Mouse (Mus musculus) limb, embryonic 12.5 days (tissue): ENCODE data around the gene Nsf. TPM values are rescaled to one million over a fixed set of nuclear protein-coding genes. Genes with fewer than 3 reads are reported as not detected.
"Not testable (repeated sequence)": the region's sequence is repeated elsewhere in the genome, so short reads cannot be mapped to it uniquely, and the experiment has no call there.

Experiments
- ATAC-seq: fragments of 200-750 bp; cut with Nextera tagmentation; 2 replicates; pipeline ENCODE4 v1.8.0; 2017; ENCODE audit warnings: low read depth, moderate TSS enrichment; ENCODE audit not compliant: insufficient number of reproducible peaks, insufficient read depth, low FRiP score, low TSS enrichment
- H3K27ac ChIP-seq: fragments of 300-500 bp; sonication (generic); 2 replicates; pipeline ENCODE4 v1.5.1; 2016; ENCODE audit warnings: mild to moderate bottlenecking, moderate library complexity
- H3K27me3 ChIP-seq: fragments of 300-500 bp; sonication (generic); 2 replicates; pipeline ENCODE4 v1.6.1; 2016; ENCODE audit warnings: mild to moderate bottlenecking, moderate library complexity
- H3K36me3 ChIP-seq: fragments of 300-500 bp; sonication (generic); 2 replicates; pipeline ENCODE4 v1.6.1; 2016; ENCODE audit warnings: mild to moderate bottlenecking, moderate library complexity
- H3K4me1 ChIP-seq: fragments of 300-500 bp; sonication (generic); replicated peaks from 2 replicates; pipeline ENCODE4 v1.6.1; 2016
- H3K4me2 ChIP-seq: fragments of 300-500 bp; sonication (generic); 2 replicates; pipeline ENCODE4 v1.6.1; 2016; ENCODE audit warnings: mild to moderate bottlenecking, moderate library complexity
- H3K4me3 ChIP-seq: fragments of 300-500 bp; sonication (generic); replicated peaks from 2 replicates; pipeline ENCODE4 v1.5.1; 2016; ENCODE audit warnings: mild to moderate bottlenecking
- H3K9ac ChIP-seq: fragments of 300-500 bp; sonication (generic); replicated peaks from 2 replicates; pipeline ENCODE4 v1.6.1; 2016; ENCODE audit warnings: mild to moderate bottlenecking, moderate library complexity
- H3K9me3 ChIP-seq: fragments of 300-500 bp; sonication (generic); 2 replicates; pipeline ENCODE4 v1.6.1; 2016; ENCODE audit warnings: mild to moderate bottlenecking, moderate library complexity
- WGBS: fragments of 180-500 bp; shearing (Covaris S2); methylation state at CpG from one replicate; pipeline ENCODE4 v1.1.7; 2016; 5-methylcytosine and 5-hydroxymethylcytosine counted together
- polyA plus RNA-seq: library from polyadenylated mRNA; unstranded; fragments of >200 nt; fragmentation: Nextera tagmentation; extraction: Ambion mirVana; gene quantifications from 2 replicates; pipeline ENCODE4 v1.2.1, GENCODE M21; 2016

Nsf gene
- polyA plus RNA-seq, 1 experiment from 2014 or later, result 59.0 TPM

DNA sequence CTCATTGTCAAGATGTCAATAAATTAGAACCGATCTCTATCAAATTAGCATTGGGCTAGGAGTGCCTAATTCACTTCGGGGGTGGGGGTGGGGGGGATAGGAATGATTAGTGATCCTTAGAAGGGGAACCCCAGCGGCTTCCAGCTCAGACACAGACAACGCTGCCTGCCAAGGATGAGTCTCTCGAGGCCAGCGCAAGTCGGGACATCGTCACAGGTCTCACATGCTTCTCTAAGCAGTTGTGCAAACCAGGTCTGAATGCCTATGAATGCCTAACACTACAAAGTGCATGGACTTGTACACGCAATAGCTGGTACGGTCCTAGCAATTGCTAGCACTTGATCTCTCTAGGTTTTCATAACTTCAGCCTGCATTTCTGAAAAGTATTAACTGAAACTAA, 62.1 kb downstream of the Nsf start:
- no peak for ATAC-seq
- Histone ChIP-seq H3K9ac (no peak overlapping the region), H3K4me2 (no peak overlapping the region), H3K27me3 (no peaks in the 10 kb centered on the region), H3K4me1 (no peaks in the 10 kb centered on the region), H3K9me3 (no peaks in the 10 kb centered on the region), H3K36me3 (peaks cover 19% of the 10 kb centered on the region), H3K27ac (no peak overlapping the region), H3K4me3 (no peak overlapping the region)
- 83% methylated on average over 10 of the region's 10 CpGs for WGBS

DNA sequence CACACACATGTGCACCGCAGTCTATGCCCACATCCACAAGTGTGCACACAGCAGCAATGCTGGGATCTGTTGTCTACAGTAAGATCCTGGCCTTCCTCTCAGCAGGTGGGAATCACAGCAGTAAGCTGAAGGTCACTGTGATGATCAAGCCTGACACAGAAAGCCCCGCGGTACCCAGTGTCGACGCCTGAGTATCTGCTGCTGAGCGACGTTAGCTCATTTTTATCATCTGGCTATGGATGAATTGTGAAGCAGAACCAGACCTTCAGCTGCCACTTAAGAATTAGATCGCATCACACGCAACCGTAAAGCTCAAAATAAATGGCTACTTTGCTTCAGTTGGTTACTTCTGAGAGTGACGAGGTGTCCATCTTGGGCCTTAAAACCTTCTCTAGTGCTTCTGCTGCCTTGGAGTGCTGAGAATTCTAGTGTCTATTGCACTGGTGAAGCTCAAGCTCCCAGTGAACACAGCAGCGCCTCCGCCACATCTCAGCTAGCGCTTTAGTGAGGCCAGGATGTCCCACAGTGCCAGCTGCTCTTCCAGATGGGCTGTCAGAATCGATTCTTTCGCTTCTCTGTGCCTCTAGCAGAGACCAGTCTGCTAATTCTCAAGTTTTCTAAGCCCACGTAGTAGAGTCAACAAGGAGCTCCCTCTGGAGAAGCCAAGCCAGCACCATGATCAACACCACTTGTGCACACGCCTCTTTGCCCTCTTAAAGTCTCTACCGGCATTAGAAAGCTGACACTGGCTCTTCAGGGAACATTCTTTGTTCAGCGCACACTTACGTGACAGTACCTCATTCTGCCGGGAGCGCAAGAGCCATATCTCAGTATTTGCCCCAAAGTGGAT, 63.3 kb downstream of the Nsf start:
- Histone ChIP-seq H3K4me1 (peaks cover 6% of the 10 kb centered on the region; the same call in 1 of the 2 replicates), H3K4me3 (no peak overlapping the region), H3K27ac (no peak overlapping the region), H3K36me3 (peaks cover 15% of the 10 kb centered on the region), H3K9ac (no peak overlapping the region), H3K27me3 (no peaks in the 10 kb centered on the region), H3K9me3 (no peaks in the 10 kb centered on the region), H3K4me2 (no peak overlapping the region)
- WGBS, result 87% methylated on average over 23 of the region's 23 CpGs
- ATAC-seq, result no peak

DNA sequence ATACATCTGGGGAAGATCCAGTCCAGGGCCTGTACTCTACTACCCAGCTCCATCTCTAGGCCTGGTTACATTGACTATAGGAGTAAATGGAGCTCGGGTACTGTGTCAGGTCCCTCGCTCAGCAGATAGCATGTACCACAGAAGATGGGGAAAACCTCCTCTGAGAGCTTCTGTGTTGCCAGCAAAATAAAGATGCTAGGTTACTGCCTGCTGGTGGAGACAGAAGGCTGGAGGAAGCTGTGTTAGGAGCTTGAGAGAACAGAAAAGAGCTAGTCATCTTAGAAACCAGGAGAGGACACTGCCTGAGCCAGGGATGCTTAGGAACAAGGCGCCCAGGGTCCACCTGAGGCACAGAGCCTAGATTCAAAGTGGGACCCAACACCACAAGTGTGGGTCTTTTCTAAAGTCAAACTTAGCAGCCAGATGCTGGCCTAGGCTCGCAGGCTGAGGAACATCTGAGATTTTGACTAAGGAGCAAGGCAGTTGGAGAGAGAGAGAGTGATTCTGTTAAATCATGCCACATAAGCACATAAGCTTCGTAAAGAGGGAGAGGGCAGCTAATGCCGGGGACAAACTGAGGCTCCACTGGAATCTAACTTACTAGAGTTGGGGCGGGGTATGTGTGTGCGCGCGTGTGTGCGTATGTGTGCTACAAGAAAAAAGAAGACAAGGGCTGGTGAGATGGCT, 66.0 kb downstream of the Nsf start:
- Histone ChIP-seq H3K27me3 (no peaks in the 10 kb centered on the region), H3K4me1 (peaks cover 22% of the 10 kb centered on the region), H3K36me3 (peaks cover 12% of the 10 kb centered on the region), H3K9ac (no peak overlapping the region), H3K27ac (no peak overlapping the region), H3K4me2 (no peak overlapping the region), H3K4me3 (no peak overlapping the region), H3K9me3 (no peaks in the 10 kb centered on the region)
- 96% methylated on average over 11 of the region's 11 CpGs for WGBS
- ATAC-seq, result no peak

DNA sequence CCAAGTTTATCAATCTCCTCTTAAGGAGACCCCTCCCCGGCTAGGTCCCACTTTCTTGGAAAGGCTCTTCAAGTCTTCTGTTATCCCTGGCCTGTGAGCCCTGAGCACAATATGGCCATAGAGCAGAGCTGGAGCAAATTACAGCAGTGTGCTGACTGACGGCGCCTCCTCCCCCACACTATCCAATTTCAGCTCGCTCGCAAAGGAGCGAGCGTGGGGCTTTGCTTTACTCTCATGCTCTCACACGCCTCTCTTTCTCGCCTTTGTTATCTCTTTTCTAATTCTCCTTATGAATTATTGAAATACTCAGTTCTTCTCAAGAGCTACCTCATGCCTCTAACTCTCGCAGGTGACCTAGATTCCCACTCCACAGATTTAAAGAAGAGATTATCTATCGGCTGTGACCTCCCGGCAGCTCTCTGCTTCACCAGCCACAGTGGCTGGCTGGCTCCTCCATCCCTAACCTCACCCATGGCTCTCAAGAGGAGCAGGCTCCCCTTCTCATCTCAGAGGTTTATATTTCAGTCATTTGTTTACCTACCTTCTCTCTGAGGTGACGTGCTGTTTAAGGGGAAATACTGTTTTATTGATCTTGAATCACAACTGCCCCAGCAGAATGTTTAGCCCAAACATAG, 69.0 kb downstream of the Nsf start:
- peak; percentile 81 for ATAC-seq
- H3K4me2 ChIP-seq, result peak overlapping the region; percentile 53
- 1% methylated on average over 13 of the region's 13 CpGs for WGBS
- no peak overlapping the region for H3K9ac ChIP-seq
- H3K27ac ChIP-seq, result peak overlapping the region; percentile 36
- peak overlapping the region; percentile 28 for H3K4me3 ChIP-seq
- H3K4me1 ChIP-seq, result peaks cover 22% of the 10 kb centered on the region
- no peaks in the 10 kb centered on the region for H3K9me3 ChIP-seq
- no peaks in the 10 kb centered on the region for H3K27me3 ChIP-seq
- peaks cover 31% of the 10 kb centered on the region for H3K36me3 ChIP-seq

DNA sequence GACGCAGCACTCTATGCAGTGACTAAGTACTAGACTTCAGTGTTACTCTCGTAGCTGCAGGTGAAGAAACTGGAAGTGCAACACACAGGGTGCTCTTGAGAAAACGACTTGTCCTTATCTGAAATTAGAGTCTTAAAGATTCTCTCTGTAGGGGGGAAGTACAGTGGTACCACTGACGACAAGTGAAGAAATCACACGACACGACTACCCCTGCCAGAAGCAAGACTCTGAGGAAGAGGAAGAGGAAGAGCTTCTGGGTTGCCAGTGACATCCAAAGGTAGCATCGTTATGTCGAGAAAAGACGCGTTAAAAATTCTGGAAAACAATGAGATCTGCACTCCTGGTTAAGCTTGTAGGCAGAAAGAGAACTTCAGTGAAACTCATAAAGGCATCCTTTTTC, 70.1 kb downstream of the Nsf start:
- Histone ChIP-seq H3K9ac (no peak overlapping the region), H3K4me1 (peaks cover 22% of the 10 kb centered on the region), H3K9me3 (no peaks in the 10 kb centered on the region), H3K4me2 (no peak overlapping the region), H3K4me3 (no peak overlapping the region), H3K27ac (no peak overlapping the region), H3K36me3 (peaks cover 34% of the 10 kb centered on the region), H3K27me3 (no peaks in the 10 kb centered on the region)
- 87% methylated on average over 10 of the region's 10 CpGs for WGBS
- no peak for ATAC-seq

DNA sequence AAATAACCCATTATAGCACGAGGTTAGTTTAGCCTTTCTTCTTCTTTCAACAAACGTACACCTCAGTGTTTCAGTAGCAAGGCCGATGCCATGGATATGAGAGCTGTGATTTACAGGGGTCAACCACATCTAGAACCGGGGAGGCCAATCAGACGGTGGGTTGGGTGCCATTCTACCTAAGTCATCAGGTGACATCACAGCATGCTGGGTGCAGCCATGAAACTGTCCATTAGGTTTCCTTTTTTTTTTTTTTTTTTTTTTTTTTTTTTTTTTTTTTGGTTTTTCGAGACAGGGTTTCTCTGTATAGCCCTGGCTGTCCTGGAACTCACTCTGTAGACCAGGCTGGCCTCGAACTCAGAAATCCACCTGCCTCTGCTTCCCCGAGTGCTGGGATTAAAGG, 74.4 kb downstream of the Nsf start:
- not testable (repeated sequence) for ATAC-seq, H3K4me2 ChIP-seq, H3K27me3 ChIP-seq, H3K4me3 ChIP-seq, H3K9me3 ChIP-seq, H3K4me1 ChIP-seq, H3K9ac ChIP-seq, H3K27ac ChIP-seq
- peaks cover 39% of the 10 kb centered on the region for H3K36me3 ChIP-seq
- 89% methylated on average over 7 of the region's 8 CpGs for WGBS

DNA sequence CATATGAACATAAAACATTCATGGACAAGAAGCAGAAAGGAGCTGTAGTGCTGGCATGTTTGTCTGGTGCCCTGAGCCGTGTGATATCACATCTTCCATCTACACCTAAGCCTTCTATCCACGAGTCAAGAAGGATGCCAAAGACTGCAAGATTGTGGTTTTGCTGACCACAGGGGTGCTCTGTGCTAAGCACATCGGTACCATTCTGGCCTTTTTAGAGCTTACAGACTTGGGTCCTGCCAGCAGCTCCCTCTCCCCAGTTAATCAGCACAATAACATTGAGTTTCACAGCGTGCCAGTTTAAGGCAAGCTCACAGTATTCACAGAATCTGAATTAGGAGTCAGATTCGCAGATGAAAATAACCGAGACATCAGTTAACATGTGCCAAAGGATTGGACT, 75.4 kb downstream of the Nsf start:
- ATAC-seq, result no peak
- no peak overlapping the region for H3K4me3 ChIP-seq
- no peaks in the 10 kb centered on the region for H3K4me1 ChIP-seq
- 84% methylated on average over 6 of the region's 6 CpGs for WGBS
- no peak overlapping the region for H3K27ac ChIP-seq
- H3K9ac ChIP-seq, result no peak overlapping the region; the same call in 1 of the 2 replicates
- no peak overlapping the region for H3K4me2 ChIP-seq
- H3K9me3 ChIP-seq, result peaks cover 11% of the 10 kb centered on the region
- no peaks in the 10 kb centered on the region for H3K27me3 ChIP-seq
- H3K36me3 ChIP-seq, result peaks cover 44% of the 10 kb centered on the region

DNA sequence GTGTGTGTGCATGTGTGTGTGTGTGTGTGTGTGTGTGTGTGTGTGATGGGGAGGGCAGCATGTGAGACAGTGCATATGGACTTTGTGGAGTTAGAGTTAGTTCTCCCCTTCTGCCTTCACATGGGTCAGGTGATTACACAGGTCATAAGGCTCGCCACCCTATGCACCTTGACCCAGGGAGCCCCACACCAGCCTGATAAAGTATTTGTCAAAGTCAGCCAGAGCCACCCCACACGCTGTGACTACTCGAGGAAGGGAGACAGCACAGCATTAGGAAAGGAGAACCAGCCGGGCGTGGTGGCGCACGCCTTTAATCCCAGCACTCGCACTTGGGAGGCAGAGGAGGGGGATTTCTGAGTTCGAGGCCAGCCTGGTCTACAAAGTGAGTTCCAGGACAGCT, 83.5 kb downstream of the Nsf start:
- H3K4me2 ChIP-seq, result no peak overlapping the region
- 89% methylated on average over 9 of the region's 9 CpGs for whole genome bisulfite sequencing
- H3K9ac ChIP-seq, result no peak overlapping the region
- no peak overlapping the region for H3K4me3 ChIP-seq
- no peak overlapping the region for H3K27ac ChIP-seq
- no peak for ATAC-seq
- H3K27me3 ChIP-seq, result no peaks in the 10 kb centered on the region
- peaks cover 10% of the 10 kb centered on the region for H3K9me3 ChIP-seq
- peaks cover 46% of the 10 kb centered on the region for H3K36me3 ChIP-seq
- H3K4me1 ChIP-seq, result no peaks in the 10 kb centered on the region

DNA sequence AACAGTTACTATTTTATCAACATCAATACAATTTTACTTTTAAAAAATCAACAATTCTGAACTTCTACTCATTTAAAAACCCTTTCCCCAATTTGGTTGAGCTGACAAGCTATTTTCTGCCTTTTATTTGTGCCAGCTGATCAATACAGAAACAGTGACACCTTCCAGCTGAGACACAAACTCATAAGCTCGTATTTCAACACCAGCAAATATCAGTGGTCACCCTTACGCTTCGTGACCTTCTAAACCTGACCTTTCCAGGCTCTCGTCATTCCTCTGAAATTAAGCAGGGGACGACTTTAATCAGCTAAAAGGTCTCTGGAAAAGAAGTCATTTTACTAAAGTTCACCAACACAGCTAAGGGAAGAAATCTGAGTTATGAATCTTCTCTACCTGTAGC, 86.2 kb downstream of the Nsf start:
- no peaks in the 10 kb centered on the region for H3K9me3 ChIP-seq
- WGBS, result 42% methylated on average over 5 of the region's 5 CpGs
- ATAC-seq, result no peak

DNA sequence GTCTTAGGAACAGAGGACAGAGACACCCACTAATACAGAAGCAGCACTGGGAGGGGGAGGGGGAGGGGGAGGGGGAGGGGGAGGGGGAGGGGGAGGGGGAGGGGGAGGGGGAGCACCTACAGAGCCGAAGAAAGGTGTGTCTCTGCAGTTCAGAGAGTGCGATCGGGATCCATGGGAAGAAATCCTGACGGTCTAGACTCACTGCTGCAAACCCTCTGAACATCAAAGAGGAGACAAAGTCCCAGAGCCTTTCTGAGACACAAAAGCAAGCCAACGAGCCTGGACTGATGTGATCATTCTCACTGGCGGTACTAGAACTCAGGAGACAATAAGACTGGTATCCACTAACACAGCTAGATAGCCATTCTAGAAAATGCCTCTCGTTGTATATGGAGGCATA, 88.5 kb downstream of the Nsf start:
- WGBS, result 70% methylated on average over 7 of the region's 7 CpGs
- Histone ChIP-seq H3K9me3 (no peaks in the 10 kb centered on the region), H3K27me3 (no peaks in the 10 kb centered on the region), H3K27ac (no peak overlapping the region), H3K9ac (no peak overlapping the region), H3K4me1 (no peaks in the 10 kb centered on the region), H3K4me2 (no peak overlapping the region), H3K36me3 (peaks cover 39% of the 10 kb centered on the region), H3K4me3 (no peak overlapping the region)
- ATAC-seq, result no peak

More for the DNA sequence above, 86.2 kb downstream of the Nsf start:
- Histone ChIP-seq H3K9ac (no peak overlapping the region), H3K4me2 (no peak overlapping the region), H3K27ac (no peak overlapping the region), H3K4me3 (no peak overlapping the region), H3K36me3 (peaks cover 33% of the 10 kb centered on the region), H3K27me3 (no peaks in the 10 kb centered on the region), H3K4me1 (no peaks in the 10 kb centered on the region)

DNA sequence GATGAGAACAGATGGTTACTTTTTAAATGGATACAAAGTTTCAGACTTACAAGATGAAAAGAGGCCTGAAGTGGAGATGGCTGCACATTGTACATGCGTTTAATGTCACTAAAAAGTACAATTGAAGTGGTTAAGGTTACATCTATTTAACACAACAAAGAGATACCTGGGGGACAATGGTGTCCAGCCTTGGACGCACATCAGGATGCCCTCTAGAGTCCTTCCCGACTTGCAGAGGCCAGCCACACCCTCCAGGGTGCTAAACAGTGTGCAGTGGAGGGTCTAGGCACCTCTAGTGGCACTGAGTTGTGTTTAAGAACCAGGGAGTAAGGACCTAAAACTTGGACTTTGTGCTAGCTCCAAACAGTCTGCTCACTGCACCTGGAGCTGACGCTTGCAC, 89.4 kb downstream of the Nsf start:
- 89% methylated on average over 4 of the region's 4 CpGs for WGBS
- Histone ChIP-seq H3K36me3 (peaks cover 44% of the 10 kb centered on the region), H3K9ac (no peak overlapping the region), H3K4me2 (no peak overlapping the region), H3K27me3 (no peaks in the 10 kb centered on the region), H3K9me3 (no peaks in the 10 kb centered on the region), H3K27ac (no peak overlapping the region), H3K4me1 (no peaks in the 10 kb centered on the region), H3K4me3 (no peak overlapping the region)
- ATAC-seq, result no peak
